Mouse (Mus musculus): Measurements from ENCODE around the gene Slc30a2. TPM values are rescaled to one million over a fixed set of nuclear protein-coding genes. Genes with fewer than 3 reads are reported as not detected.

Slc30a2 gene
- polyA plus RNA-seq, 1 experiment: 0.20 TPM

- Histone ChIP-seq H3K27me3 (ENCODE audit: control insufficient read depth, insufficient read depth, low read length) (no peaks in the 10 kb centered on the region), H3K4me1 (ENCODE audit: control insufficient read depth, insufficient read depth, low read length) (no peaks in the 10 kb centered on the region), H3K4me3 (replicated peaks; ENCODE audit: insufficient read depth, low read depth, low read length) (no peak overlapping the region), H3K27ac (ENCODE audit: insufficient read depth, low read length) (no peak overlapping the region)
- no peak for TF ChIP-seq CTCF (IDR thresholded peaks at IDR 0.05; ENCODE audit: borderline replicate concordance, insufficient read depth, low read depth, low read length)
- DNase-seq: no peak
- 81% methylated on average over 9 of the region's 9 CpGs for WGBS
Measured at GRCm38 (mm10) chr4:134300316-134300715, 42.7 kb upstream of the Slc30a2 start.

DNA sequence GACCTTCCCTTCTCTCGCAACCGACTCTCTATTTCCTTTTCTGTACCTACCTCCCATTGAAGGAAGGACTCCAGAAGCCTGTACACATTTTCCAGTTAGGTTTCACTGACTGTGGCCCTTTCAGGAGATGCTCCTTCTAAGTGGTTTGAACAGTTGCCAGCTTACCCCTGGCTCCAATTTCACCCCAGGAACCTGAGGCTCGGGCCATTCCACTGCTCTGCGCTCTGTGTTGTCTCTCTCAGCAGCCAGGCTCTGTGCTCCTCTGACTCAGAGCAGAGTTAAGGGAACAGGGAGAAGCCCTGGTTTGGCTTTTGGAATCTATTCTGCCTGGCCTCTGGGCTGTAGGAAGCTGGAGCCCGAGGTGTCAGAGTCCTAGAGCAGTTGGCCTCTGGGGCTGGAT lies 40.9 kb upstream of the Slc30a2 start:
- TF ChIP-seq POLR2A (IDR thresholded peaks at IDR 0.05; ENCODE audit: borderline replicate concordance, insufficient read depth, low read length): no peak
- no peak for TF ChIP-seq CTCF (IDR thresholded peaks at IDR 0.05; ENCODE audit: borderline replicate concordance, insufficient read depth, low read depth, low read length)
- Histone ChIP-seq H3K4me1 (ENCODE audit: control insufficient read depth, insufficient read depth, low read length) (no peaks in the 10 kb centered on the region), H3K27ac (ENCODE audit: insufficient read depth, low read length) (no peak overlapping the region), H3K27me3 (ENCODE audit: control insufficient read depth, insufficient read depth, low read length) (no peaks in the 10 kb centered on the region), H3K4me3 (replicated peaks; ENCODE audit: insufficient read depth, low read depth, low read length) (no peak overlapping the region)
- DNase-seq: no peak
- 65% methylated on average over 5 of the region's 5 CpGs for WGBS

DNA sequence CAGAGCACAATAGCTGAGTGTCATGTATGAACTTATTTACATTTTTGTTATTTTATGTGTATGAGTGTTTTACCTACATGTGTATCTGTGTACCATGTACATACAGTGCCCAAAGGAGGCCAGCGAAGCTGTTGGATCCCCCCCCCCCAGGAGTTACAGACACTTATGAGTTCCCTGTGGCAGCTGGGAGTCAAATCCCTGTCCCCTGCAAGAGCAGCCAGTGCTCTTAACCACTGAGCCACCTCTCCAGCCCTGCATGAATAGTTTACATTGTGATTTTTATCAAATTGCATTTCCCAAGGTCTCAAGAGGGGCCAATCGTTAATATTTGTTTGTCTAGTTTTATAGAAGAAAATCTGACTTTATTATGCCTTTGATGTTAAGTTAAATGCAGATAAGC lies 36.0 kb upstream of the Slc30a2 start:
- Histone ChIP-seq H3K27me3 (ENCODE audit: control insufficient read depth, insufficient read depth, low read length) (no peaks in the 10 kb centered on the region), H3K27ac (ENCODE audit: insufficient read depth, low read length) (no peak overlapping the region), H3K4me3 (replicated peaks; ENCODE audit: insufficient read depth, low read depth, low read length) (no peak overlapping the region), H3K4me1 (ENCODE audit: control insufficient read depth, insufficient read depth, low read length) (no peaks in the 10 kb centered on the region)
- WGBS: 64% methylated on average over 2 of the region's 2 CpGs
- DNase-seq: no peak
- TF ChIP-seq POLR2A (IDR thresholded peaks at IDR 0.05; ENCODE audit: borderline replicate concordance, insufficient read depth, low read length) (no peak), CTCF (IDR thresholded peaks at IDR 0.05; ENCODE audit: borderline replicate concordance, insufficient read depth, low read depth, low read length) (no peak)

GRCm38 (mm10) chr4:134307367-134308072 lies 35.5 kb upstream of the Slc30a2 start:
- H3K27ac ChIP-seq (ENCODE audit: insufficient read depth, low read length): no peak overlapping the region
- TF ChIP-seq POLR2A (IDR thresholded peaks at IDR 0.05; ENCODE audit: borderline replicate concordance, insufficient read depth, low read length): no peak
- no peak for TF ChIP-seq CTCF (IDR thresholded peaks at IDR 0.05; ENCODE audit: borderline replicate concordance, insufficient read depth, low read depth, low read length)
- 4% methylated on average over 12 of the region's 12 CpGs for WGBS
- no peak overlapping the region for H3K4me3 ChIP-seq (replicated peaks; ENCODE audit: insufficient read depth, low read depth, low read length)
- DNase-seq: no peak
- no peaks in the 10 kb centered on the region for H3K27me3 ChIP-seq (ENCODE audit: control insufficient read depth, insufficient read depth, low read length)
- no peaks in the 10 kb centered on the region for H3K4me1 ChIP-seq (ENCODE audit: control insufficient read depth, insufficient read depth, low read length)

DNA sequence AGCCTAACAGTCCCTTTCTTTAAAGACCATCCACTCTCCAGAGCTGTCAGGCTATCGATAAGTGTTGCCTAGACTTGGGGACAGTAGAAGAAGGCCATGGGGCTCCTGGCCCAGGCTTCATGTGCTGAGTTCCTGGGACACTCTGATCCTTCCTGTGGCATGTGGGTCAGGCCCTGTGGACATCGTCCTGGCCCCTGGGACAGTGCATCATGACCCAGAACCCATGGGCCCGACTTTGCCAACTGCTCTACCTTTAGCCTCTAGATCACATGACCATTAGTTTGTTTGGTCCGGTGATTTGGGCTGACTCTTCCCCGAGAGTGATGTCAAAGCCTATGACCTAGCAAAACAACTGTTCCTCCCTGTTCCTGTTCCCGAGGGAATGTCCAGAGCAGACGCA lies 32.9 kb upstream of the Slc30a2 start:
- 85% methylated on average over 7 of the region's 7 CpGs for WGBS
- TF ChIP-seq POLR2A (IDR thresholded peaks at IDR 0.05; ENCODE audit: borderline replicate concordance, insufficient read depth, low read length) (no peak), CTCF (IDR thresholded peaks at IDR 0.05; ENCODE audit: borderline replicate concordance, insufficient read depth, low read depth, low read length) (no peak)
- H3K27ac ChIP-seq (ENCODE audit: insufficient read depth, low read length): no peak overlapping the region

DNA sequence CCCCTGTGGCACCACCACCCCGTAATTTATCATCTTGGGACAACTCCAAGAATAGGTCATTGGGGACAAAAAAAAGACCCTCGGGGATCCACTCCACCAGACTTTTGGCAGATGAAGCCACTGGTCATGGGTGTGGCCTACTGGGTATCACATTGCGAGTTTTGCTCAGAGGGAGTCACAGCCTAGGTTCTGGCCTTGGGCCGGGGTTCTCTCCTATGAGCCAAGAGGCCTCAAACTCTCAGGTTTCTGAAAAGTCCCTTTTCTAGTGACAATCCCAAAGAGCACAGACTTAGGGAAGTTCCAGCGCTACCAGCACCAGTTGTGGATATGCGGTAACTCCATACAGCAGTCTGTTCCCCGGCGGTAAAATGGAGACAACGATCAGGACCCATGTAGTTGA lies 32.3 kb upstream of the Slc30a2 start:
- Histone ChIP-seq H3K27ac (ENCODE audit: insufficient read depth, low read length) (no peak overlapping the region), H3K4me3 (replicated peaks; ENCODE audit: insufficient read depth, low read depth, low read length) (no peak overlapping the region), H3K27me3 (ENCODE audit: control insufficient read depth, insufficient read depth, low read length) (no peaks in the 10 kb centered on the region), H3K4me1 (ENCODE audit: control insufficient read depth, insufficient read depth, low read length) (no peaks in the 10 kb centered on the region)
- no peak for TF ChIP-seq POLR2A (IDR thresholded peaks at IDR 0.05; ENCODE audit: borderline replicate concordance, insufficient read depth, low read length)
- no peak for TF ChIP-seq CTCF (IDR thresholded peaks at IDR 0.05; ENCODE audit: borderline replicate concordance, insufficient read depth, low read depth, low read length)
- WGBS: 80% methylated on average over 9 of the region's 9 CpGs
- DNase-seq: no peak

More for the DNA sequence above, 32.9 kb upstream of the Slc30a2 start:
- Histone ChIP-seq H3K4me1 (ENCODE audit: control insufficient read depth, insufficient read depth, low read length) (no peaks in the 10 kb centered on the region), H3K4me3 (replicated peaks; ENCODE audit: insufficient read depth, low read depth, low read length) (no peak overlapping the region), H3K27me3 (ENCODE audit: control insufficient read depth, insufficient read depth, low read length) (no peaks in the 10 kb centered on the region)
- DNase-seq: no peak

DNA sequence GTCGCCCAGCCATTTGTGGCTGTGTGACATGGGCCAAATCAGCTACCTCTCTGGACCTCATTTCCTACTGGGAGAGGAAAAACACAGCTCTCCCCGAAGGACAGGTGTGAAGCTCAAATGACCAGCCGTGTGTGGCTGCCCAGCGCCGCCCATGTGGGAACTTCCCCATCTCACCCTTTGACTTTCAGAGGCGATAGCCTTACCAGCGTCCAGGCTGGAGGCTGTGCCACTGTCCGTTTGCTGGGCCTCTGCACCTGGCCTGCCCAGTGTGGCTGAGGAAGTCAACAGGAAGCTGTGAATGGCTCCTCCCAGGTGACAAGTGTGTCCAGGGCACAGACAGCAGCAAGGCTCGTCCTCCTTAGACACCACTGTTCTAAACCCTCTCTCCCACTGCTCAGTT lies 31.2 kb upstream of the Slc30a2 start:
- no peak overlapping the region for H3K4me3 ChIP-seq (replicated peaks; ENCODE audit: insufficient read depth, low read depth, low read length)
- no peak for TF ChIP-seq POLR2A (IDR thresholded peaks at IDR 0.05; ENCODE audit: borderline replicate concordance, insufficient read depth, low read length)
- TF ChIP-seq CTCF (IDR thresholded peaks at IDR 0.05; ENCODE audit: borderline replicate concordance, insufficient read depth, low read depth, low read length): no peak
- H3K27me3 ChIP-seq (ENCODE audit: control insufficient read depth, insufficient read depth, low read length): no peaks in the 10 kb centered on the region
- DNase-seq: no peak
- H3K4me1 ChIP-seq (ENCODE audit: control insufficient read depth, insufficient read depth, low read length): no peaks in the 10 kb centered on the region
- H3K27ac ChIP-seq (ENCODE audit: insufficient read depth, low read length): no peak overlapping the region
- 81% methylated on average over 9 of the region's 9 CpGs for WGBS

GRCm38 (mm10) chr4:134312341-134312740 lies 30.6 kb upstream of the Slc30a2 start:
- Histone ChIP-seq H3K4me3 (replicated peaks; ENCODE audit: insufficient read depth, low read depth, low read length) (no peak overlapping the region), H3K4me1 (ENCODE audit: control insufficient read depth, insufficient read depth, low read length) (no peaks in the 10 kb centered on the region), H3K27me3 (ENCODE audit: control insufficient read depth, insufficient read depth, low read length) (no peaks in the 10 kb centered on the region), H3K27ac (ENCODE audit: insufficient read depth, low read length) (no peak overlapping the region)
- no peak for DNase-seq
- no peak for TF ChIP-seq CTCF (IDR thresholded peaks at IDR 0.05; ENCODE audit: borderline replicate concordance, insufficient read depth, low read depth, low read length)
- TF ChIP-seq POLR2A (IDR thresholded peaks at IDR 0.05; ENCODE audit: borderline replicate concordance, insufficient read depth, low read length): no peak
- WGBS: 94% methylated on average over 5 of the region's 5 CpGs

Data from cerebellum, adult 2 months (tissue).